Mouse (Mus musculus): Measurements from ENCODE around the gene Rer1.

The Rer1 gene

DNA sequence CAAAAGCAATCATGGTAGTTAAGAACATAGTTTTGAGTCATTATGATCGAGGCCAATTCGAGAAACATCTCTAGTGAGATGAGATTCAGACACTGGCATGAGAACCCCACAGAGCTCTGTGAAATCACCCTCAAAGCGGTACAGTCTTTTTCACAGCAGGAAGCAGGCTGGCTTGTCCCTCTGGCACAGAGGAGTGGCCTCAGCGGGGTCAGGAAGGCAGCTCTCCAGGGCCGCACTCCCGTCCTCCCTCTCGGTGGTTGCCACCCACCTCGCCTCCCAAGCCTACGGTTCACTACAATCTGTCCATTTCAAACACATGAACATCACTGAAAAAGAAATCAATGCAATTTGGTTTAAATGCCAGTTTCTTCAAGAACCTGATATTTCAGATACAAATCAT, 11.8 kb downstream of the Rer1 start:
- no peak for DNase-seq

DNA sequence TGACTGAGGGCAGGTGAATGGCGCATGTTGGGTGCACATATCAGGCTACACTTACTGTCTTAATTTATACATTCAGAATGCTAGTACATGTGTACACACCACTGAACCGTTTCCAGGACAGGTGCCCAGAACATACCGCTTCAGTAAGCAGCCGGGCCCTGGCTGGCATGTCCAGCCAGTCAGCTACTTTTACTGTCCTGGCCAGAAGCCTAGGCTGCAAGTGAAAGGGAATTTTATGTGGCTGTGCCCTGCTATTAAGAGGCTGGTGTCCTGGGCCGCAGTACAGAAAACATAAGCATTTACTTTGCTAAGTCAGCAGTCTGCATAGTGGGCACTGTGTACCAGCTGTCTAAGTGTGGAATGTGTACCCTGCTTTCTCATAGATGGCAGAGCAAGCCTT, 15.3 kb downstream of the Rer1 start:
- DNase-seq: no peak

- DNase-seq: no peak
Observed at GRCm38 (mm10) chr4:155070199-155070598, 16.0 kb downstream of the Rer1 start.

GRCm38 (mm10) chr4:155069191-155069590, 17.0 kb downstream of the Rer1 start:
- DNase-seq: peak; percentile 58 to 60

- no peak for DNase-seq
Observed at GRCm38 (mm10) chr4:155068357-155068972, 17.7 kb downstream of the Rer1 start.

GRCm38 (mm10) chr4:155066834-155067522, 19.2 kb downstream of the Rer1 start, which contains the start of gene Pex10:
Pex10 (plus strand) TSS chr4:155067016.
- DNase-seq: peak; percentile 98

DNA sequence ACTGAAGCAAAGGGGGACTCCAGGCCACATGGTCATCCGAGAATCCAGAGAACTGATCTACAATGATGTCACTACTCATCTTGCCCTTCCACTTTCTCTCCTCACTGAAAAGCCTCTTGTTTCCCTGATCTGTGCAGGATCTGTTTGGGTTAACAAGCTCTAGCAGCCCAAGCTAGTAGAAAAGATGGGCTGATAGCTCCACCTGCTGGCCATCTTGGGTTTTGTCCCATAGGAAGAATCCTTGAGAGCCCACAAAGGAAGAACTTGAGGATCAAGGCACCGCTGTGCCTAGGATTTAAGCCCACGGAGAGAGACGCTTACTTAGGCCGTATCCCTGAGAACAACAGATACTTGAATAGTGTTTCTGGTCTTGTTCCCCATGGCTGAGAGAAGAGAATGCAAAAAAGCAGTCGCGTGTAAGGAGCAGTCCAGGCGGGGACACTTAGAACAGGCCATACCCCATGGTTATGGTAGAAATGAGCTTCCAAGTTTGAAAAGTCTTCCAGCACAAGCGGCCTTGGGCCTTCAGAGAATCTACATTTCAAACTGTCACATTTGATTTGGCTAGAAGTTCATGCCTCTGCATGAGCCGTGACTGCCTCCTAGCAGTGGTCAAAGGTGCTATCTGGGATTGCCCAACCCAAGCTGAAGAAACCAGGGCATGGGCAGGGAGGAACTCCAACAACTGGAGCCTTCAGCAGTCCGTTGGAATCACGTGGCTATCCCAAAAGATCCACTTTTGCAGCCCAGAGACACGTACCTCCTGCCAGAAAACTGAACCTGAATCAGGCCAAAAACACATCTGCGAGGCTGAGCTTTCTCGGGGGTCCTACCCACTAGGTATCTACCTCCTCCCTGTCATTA, 20.0 kb downstream of the Rer1 start:
- peak; percentile 95 to 96 for DNase-seq

DNA sequence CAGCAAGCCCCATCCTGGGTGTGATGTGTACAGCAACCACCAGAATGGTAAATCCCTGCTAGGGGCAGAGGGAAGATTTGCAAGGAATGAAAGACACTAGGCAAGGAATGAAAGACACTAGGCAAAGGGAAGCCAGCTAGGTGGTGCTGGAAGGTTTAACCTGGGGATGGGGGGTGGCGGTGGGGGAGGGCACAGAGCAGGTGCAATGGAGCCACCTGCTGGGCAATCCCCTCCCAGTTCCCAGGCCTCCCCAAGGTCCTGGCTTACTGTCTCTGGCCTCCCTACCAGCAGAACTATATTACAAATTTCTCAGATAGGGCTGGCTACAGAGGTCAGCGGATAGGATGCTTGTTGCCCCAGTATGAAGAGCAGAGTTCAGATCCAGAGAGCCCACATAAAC, 21.7 kb downstream of the Rer1 start:
- no peak for DNase-seq

- DNase-seq: no peak
Observed at GRCm38 (mm10) chr4:155063895-155064294, 22.3 kb downstream of the Rer1 start.

- no peak for DNase-seq
Observed at GRCm38 (mm10) chr4:155058325-155058724, 27.9 kb downstream of the Rer1 start.

DNA sequence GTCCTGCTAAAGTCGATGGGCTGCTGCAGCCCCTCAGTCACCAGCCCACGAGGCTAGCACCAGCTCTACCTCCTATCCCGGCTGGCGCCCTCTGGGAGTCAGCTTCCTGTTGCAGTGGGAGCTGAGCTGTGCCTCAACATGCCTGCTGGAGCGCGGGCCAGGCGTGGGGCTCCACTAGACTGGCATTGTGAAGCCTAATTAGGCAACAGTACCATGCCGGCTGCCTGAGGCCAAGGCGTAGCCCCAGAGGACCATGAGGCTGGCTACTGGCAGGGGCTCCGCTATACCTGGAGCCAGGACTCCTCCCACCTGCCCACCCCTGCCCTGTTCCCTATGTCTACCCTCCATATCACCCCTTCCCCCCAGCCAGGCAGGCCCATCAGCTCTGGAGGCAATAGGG, 29.5 kb downstream of the Rer1 start, which contains the start of gene Plch2:
Gene Plch2, minus strand, starts transcription at position 61 of the 400 bp plus-strand sequence.
- DNase-seq: peak in 1 of 2 experiments; percentile 40

GRCm38 (mm10) chr4:155050116-155050515, 36.1 kb downstream of the Rer1 start:
- no peak for DNase-seq

- no peak for DNase-seq
Observed at GRCm38 (mm10) chr4:155046636-155047035, 39.5 kb downstream of the Rer1 start.

DNA sequence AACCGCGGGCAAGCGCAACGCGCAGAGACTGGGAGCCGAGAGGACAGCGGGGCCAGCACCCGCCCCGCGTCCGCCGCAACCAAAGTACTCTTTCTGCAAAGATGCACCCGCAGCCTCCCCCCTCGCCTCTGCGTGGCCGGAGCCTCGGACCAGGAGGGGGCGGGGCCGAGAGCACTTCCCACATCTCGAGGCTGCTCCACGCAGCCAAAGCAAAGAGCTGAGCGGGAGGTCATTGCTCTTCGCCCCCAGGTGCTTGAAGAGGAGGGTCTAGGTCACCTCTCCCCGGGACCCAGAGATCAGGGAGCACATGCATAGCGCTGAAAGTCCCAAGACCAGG, 42.9 kb downstream of the Rer1 start:
- DNase-seq: peak in 1 of 2 experiments; percentile 64

DNA sequence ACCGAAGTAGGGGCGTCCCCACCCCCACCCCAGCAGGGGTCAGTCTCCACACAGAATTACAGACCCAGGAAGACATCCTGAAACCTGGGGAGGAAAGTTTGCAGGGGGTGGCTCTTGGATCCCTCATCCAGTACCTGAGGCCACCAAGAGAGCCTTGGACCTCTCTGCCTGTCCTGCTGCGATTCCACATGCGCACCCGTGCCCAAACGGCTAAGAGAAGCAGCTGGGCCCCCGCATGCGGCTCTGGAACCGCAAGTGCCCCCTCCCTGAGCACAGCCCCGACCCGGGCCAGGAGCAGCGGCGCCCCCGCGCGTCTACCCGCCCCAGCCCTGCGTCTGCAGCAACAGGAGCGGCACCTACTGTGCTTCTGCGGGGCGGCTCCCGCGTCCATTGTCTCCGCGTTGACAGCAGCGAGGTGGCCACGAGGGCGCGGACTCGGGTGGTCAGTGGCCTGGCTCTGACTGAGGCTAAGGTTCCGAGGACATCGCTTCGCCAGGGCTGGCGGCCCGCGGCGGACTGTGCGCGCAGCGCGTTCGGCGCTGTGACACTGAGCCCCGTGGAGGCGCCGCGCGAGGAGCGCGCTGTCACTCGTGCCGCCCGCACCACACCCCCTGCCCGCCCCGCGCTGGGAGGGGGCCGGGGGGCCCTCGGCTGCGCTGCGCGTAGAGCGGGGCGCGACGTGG, 43.4 kb downstream of the Rer1 start:
- no peak for DNase-seq

DNA sequence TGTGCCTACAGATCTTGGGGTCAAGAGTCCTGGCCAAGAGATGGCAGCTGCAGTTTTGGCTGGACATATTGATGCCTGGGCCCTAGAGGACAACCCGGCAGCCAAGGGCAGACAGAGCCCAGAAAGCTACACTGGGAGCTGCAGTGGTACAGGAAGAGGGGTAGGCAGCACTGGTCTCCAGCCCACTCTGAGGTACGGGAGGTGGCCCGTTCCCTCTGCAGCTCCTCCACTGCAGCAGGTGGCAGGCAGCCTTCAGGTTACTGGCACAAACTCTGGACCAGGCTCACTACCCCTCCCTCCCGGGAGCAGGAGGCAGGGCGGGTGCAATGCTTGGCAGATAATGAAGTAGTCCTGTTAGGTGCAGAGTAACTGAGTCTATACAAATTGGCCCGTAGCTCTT, 45.5 kb downstream of the Rer1 start:
- DNase-seq: no peak

- no peak for DNase-seq
Observed at GRCm38 (mm10) chr4:155040197-155040596, 46.0 kb downstream of the Rer1 start.

DNA sequence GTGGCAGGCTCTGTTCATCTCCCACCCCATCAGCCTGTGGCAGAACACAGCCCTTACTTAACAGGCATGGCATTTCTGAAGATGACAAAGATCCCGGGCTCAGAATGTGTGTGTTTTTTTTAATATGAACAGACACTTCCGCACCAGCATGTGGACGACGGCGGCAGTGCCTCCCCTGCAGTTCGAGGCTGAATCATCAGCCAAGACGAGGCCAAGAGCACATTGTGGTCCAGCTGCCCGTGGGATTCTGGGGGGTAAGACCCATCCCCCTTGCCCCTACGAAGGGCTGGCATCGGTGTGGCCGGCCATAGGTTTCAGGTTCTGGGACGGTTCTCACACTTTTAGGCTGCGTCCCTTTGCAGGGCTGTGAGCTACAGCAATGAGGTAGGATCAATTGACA, 51.4 kb downstream of the Rer1 start:
- peak; percentile 53 to 61 for DNase-seq

GRCm38 (mm10) chr4:155034202-155034601, 52.0 kb downstream of the Rer1 start:
- peak in 1 of 2 experiments; percentile 47 for DNase-seq

- peak in 1 of 2 experiments; percentile 20 for DNase-seq
Observed at GRCm38 (mm10) chr4:155033115-155033514, 53.1 kb downstream of the Rer1 start.

DNA sequence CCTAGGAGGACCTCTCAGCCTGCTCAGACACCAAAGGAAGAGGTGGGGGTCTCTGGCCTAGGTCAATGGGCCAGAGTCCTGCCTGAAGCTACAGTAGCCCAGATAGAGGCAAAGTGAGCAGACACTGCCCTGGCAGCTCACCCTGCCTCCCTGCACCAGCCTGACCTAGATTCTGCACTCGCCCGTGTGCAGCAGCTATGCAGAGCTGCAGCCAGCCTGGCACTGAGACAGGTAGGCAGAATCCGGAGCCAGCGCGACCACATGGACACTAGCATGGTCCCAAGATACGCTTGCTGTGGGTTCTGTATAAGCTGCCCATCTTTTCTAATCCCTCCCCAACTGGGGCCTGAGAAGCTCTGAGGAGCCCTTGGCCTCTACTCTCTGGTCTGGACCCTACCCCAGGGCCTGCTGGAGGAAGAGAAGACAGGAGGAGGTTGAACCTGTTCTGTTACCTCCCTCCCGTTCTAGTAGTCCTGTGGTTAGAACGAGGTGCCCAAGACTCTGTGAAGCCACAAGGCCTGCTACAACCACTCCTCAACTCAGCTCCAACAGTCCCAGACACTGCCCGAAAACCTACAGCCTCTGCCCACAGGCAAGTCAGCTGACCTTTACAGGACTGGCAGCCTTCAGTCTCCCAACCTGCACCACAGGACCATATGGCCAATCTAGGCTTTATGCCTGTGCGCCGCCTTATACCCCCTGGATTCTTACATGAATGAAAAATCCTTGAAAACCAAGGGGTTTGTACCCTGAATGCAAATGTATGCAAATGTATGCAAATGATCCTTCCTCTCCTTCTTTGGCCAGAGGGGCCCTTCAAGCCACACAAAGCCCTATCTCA, 61.8 kb downstream of the Rer1 start:
- peak; percentile 92 for DNase-seq

All from cerebellum, postnatal 14 days (tissue).